Mouse (Mus musculus) stomach, embryonic 15.5 days (tissue): ENCODE results near the gene Igfn1. TPM values are rescaled to one million over a fixed set of nuclear protein-coding genes. Genes with fewer than 3 reads are reported as not detected.
A peak's percentile ranks its signal among the peaks of the same experiment; 100 is the strongest.

Experiments used
- ATAC-seq: fragments of 200-750 bp; cut with Nextera tagmentation; 2 replicates; pipeline ENCODE4 v1.8.0; 2017; ENCODE audit warnings: low read depth, moderate number of reproducible peaks, moderate TSS enrichment; ENCODE audit not compliant: insufficient read depth, low FRiP score
- H3K27ac ChIP-seq: fragments of 300-500 bp; sonication (generic); 2 replicates; pipeline ENCODE4 v1.5.1; 2015; ENCODE audit warnings: mild to moderate bottlenecking, inconsistent platforms
- H3K27me3 ChIP-seq: fragments of 300-500 bp; sonication (generic); replicated peaks from 2 replicates; pipeline ENCODE4 v1.6.1; 2015; ENCODE audit warnings: inconsistent platforms
- H3K36me3 ChIP-seq: fragments of 300-500 bp; sonication (generic); 2 replicates; pipeline ENCODE4 v1.6.1; 2015; ENCODE audit warnings: inconsistent platforms
- H3K4me1 ChIP-seq: fragments of 300-500 bp; sonication (generic); 2 replicates; pipeline ENCODE4 v1.6.1; 2015; ENCODE audit warnings: inconsistent platforms
- H3K4me2 ChIP-seq: fragments of 300-500 bp; sonication (generic); 2 replicates; pipeline ENCODE4 v1.6.1; 2015; ENCODE audit warnings: mild to moderate bottlenecking, inconsistent platforms
- H3K4me3 ChIP-seq: fragments of 300-500 bp; sonication (generic); replicated peaks from 2 replicates; pipeline ENCODE4 v1.5.1; 2015; ENCODE audit warnings: inconsistent platforms
- H3K9ac ChIP-seq: fragments of 300-500 bp; sonication (generic); 2 replicates; pipeline ENCODE4 v1.6.1; 2015; ENCODE audit warnings: inconsistent platforms
- H3K9me3 ChIP-seq: fragments of 300-500 bp; sonication (generic); 2 replicates; pipeline ENCODE4 v1.6.1; 2016; ENCODE audit warnings: inconsistent platforms
- WGBS: fragments of 180-500 bp; shearing (Covaris S2); methylation state at CpG from one replicate; pipeline ENCODE4 v1.1.7; 2015; 5-methylcytosine and 5-hydroxymethylcytosine counted together
- polyA plus RNA-seq: library from polyadenylated mRNA; unstranded; fragments of >200 nt; fragmentation: Nextera tagmentation; extraction: Ambion mirVana; gene quantifications from 2 replicates; pipeline ENCODE4 v1.2.1, GENCODE M21; 2015

Igfn1 gene
- polyA plus RNA-seq, 1 experiment from 2014 or later, result 0.09 TPM

DNA sequence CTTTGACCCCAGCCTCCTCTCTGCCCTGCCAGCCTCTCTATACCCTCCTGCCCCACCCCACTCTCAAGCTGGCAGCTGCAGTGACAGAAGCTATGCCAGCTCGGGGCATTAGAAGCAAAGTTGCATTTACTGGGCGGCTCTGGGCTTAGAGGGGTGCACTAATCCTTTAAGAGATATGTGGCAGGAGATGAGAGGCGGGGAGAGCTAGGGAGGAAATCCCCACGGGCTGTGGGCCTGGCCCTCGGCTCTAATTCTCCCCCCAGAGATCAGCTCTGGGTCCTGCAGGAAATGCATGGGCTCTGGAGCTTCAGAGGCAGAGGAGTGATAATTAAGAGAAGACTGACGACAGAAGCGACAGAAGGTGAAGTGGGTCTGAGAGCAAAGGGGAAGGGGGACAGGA lies 26.8 kb upstream of the Igfn1 start:
- Histone ChIP-seq H3K4me2 (no peak overlapping the region), H3K9me3 (no peaks in the 10 kb centered on the region), H3K27me3 (no peaks in the 10 kb centered on the region), H3K4me3 (no peak overlapping the region), H3K4me1 (no peaks in the 10 kb centered on the region), H3K27ac (no peak overlapping the region), H3K36me3 (peaks cover 46% of the 10 kb centered on the region), H3K9ac (no peak overlapping the region)
- no peak for ATAC-seq
- WGBS, result 66% methylated on average over 7 of the region's 7 CpGs

DNA sequence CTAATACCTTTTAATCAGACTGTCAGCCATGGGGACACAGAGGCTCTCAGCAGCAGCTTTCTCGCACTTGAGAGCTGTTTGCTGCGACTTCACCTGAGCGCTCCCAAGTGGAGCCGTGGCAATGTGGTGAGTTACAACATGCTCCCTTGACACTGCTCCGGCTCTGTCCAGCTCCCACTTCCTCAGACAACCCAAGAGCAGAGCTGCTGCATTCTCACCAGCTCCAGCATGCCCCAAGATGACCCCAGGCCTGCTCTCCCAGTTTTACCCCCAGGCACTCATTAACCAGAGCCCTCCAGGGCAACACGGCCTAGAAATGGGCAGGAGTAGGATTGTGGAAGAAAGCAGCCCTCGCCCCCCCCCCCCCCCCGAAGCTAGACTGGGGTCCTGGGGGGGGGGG lies 25.6 kb upstream of the Igfn1 start:
- Histone ChIP-seq H3K9ac (no peak overlapping the region), H3K27me3 (no peaks in the 10 kb centered on the region), H3K4me1 (no peaks in the 10 kb centered on the region), H3K4me3 (no peak overlapping the region), H3K9me3 (no peaks in the 10 kb centered on the region), H3K36me3 (peaks cover 57% of the 10 kb centered on the region), H3K27ac (no peak overlapping the region), H3K4me2 (no peak overlapping the region)
- WGBS, result 82% methylated on average over 7 of the region's 8 CpGs
- ATAC-seq, result no peak

DNA sequence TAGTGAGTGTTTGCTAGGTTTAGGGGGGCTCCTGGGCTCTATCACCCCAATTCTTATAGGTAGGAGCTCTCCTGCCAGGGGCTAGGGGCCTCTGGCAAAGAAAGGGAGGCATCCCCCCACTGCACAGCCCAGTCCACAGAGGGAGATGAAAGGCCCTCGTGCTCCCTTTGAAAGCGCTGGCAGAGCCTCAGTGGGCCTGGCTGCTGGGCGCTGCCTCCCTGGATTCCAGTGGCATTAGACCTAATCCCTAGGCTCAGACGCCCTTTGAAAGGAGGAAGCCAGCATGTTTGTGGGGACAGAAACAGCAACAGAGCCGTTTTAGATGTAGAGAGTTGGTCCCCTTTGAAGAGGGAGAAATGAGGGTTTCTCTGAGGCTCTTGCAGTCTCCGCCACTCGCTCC lies 24.1 kb upstream of the Igfn1 start:
- no peak overlapping the region for H3K27ac ChIP-seq
- no peak overlapping the region for H3K4me2 ChIP-seq
- H3K9me3 ChIP-seq, result no peaks in the 10 kb centered on the region
- H3K36me3 ChIP-seq, result peaks cover 66% of the 10 kb centered on the region
- H3K9ac ChIP-seq, result no peak overlapping the region
- H3K4me3 ChIP-seq, result no peak overlapping the region
- no peak for ATAC-seq
- H3K27me3 ChIP-seq, result no peaks in the 10 kb centered on the region
- WGBS, result 64% methylated on average over 7 of the region's 7 CpGs
- H3K4me1 ChIP-seq, result no peaks in the 10 kb centered on the region

DNA sequence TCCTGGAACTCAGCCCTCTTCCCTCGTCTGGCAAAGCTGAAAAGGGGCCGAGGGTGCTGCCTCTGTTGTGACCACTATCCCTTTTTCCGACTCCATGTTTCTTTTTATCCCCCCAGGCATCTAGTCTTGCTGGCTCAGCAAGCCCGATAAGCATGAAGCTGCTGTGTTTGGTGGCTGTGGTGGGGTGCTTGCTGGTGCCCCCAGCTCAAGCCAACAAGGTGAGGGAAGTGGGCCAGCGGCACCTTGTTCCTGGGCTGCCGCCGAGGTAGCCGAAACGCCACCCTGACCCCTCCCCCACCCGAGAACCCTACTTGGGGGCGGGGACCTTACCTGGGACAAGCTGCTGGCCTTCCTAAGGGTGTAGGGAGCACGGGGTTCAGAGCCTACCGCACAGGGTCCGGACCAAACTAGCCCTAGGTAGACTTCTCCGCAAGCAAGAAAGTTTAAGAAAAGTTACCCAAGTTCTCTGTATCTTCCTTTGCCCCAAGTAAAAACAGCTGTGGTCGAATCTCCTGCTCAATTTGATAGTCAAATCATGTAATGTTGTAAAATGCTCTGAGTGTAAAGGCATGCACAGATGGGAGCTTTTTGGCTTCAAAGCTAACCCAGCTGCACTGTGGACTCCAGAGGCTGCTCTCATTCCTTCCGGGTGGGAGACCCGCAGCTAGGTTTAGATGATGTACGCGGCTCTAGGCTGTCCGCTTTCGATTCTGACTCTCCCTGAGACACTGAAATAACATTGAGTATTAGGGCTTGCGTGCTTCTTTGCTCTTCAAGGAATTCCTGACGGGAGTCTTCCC lies 12.4 kb upstream of the Igfn1 start:
- peak overlapping the region; percentile 83 for H3K4me3 ChIP-seq
- H3K4me1 ChIP-seq, result peaks cover 13% of the 10 kb centered on the region
- 2% methylated on average over 24 of the region's 24 CpGs for WGBS
- peak; percentile 33; the same call in 1 of the 2 replicates for ATAC-seq
- H3K36me3 ChIP-seq, result 0 out of 2 replicates have a peak, but pooled peaks cover 2% of the 10 kb centered on the region
- H3K9me3 ChIP-seq, result no peaks in the 10 kb centered on the region
- H3K27ac ChIP-seq, result peak overlapping the region; percentile 73
- H3K27me3 ChIP-seq, result no peaks in the 10 kb centered on the region
- peak overlapping the region; percentile 77 for H3K9ac ChIP-seq
- H3K4me2 ChIP-seq, result peak overlapping the region; percentile 85

DNA sequence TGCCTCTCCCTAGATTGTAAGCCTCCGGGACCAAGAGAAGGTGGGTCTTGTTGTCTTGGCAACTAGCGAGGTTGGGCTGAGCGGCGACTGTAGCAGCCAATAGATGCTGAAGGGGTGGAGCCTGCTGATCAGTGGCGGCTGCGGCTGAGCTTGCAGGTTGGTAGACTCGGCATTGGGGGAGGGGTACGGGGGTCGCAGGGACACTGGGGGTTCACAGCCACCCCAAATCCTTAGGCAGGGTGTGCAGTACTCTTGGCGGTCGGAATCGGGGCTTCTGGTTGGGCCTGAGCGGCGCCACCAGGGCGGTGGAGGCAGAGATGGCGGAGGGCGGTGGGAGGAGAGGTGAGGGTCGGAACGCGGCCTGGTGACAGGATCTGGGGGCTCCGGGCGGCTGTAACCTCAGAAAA lies 11.8 kb upstream of the Igfn1 start:
- peak overlapping the region; percentile 73 for H3K27ac ChIP-seq
- H3K4me3 ChIP-seq, result peak overlapping the region; percentile 83
- no peaks in the 10 kb centered on the region for H3K27me3 ChIP-seq
- no peaks in the 10 kb centered on the region for H3K9me3 ChIP-seq
- H3K4me2 ChIP-seq, result peak overlapping the region; percentile 85
- H3K36me3 ChIP-seq, result 0 out of 2 replicates have a peak, but pooled peaks cover 2% of the 10 kb centered on the region
- peaks cover 13% of the 10 kb centered on the region for H3K4me1 ChIP-seq
- ATAC-seq, result peak; percentile 97
- under 1% methylated on average over 22 of the region's 22 CpGs for WGBS
- H3K9ac ChIP-seq, result peak overlapping the region; percentile 77

DNA sequence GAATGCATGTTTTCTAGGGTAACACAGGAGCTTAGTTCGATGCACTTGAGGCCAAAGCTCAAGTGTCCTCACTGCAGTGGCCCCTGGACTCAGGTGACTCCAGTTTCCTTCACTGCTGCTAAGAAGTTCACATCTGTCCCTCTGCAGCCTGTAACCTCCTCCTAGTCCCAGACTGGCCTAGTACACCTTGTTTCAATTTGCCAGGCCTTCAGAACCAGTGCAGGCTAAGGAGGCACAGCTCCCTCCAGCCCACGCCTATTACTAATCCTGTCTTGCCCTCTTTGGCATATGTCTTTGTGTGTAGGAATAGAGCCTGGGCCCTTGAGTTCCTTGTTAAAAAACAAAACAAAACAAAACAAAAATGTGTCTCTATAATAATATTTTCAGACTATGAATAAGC lies 11.2 kb upstream of the Igfn1 start:
- H3K4me2 ChIP-seq, result peak overlapping the region; percentile 85
- no peak for ATAC-seq
- H3K36me3 ChIP-seq, result 0 out of 2 replicates have a peak, but pooled peaks cover 1% of the 10 kb centered on the region
- 85% methylated on average over 2 of the region's 2 CpGs for WGBS
- H3K27me3 ChIP-seq, result no peaks in the 10 kb centered on the region
- peaks cover 13% of the 10 kb centered on the region for H3K4me1 ChIP-seq
- H3K9me3 ChIP-seq, result no peaks in the 10 kb centered on the region
- no peak overlapping the region for H3K9ac ChIP-seq
- peak overlapping the region; percentile 83; the same call in 1 of the 2 replicates for H3K4me3 ChIP-seq
- H3K27ac ChIP-seq, result no peak overlapping the region

DNA sequence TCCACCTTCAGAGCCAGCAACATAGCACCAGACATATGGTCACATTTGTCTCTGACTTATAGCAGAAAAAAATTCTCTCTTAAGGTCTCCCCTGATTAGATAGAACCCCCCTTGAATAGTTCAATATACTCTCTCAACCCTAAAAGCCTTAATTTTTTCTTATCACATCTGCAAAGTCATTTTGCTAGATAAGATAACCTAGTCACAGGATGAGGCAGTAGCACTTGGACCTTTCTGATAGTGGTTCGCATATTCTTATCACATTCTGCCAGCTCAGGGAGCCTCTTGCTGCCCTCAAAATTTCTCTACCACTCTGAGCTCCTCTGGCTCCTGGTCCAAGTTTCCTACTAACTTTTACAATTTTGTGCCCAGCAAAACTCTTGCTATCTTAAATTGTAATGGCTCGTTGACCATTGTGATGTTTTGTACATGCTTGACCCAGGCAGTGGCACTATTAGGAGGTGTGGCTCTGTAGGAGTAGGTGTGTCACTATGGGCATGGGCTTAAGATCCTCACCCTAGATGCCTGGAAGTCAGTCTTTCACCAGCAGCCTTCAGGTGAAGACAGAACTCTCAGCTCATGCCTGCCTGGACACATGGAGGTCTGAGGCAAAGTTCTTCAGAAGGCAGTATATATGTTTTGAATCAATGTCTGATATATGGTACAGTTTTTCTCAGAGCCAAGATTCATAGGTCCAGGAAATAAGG lies 8.8 kb upstream of the Igfn1 start:
- WGBS, result 54% methylated on average over 2 of the region's 2 CpGs
- Histone ChIP-seq H3K4me3 (no peak overlapping the region), H3K27me3 (no peaks in the 10 kb centered on the region), H3K36me3 (no peaks in the 10 kb centered on the region), H3K4me2 (no peak overlapping the region), H3K9ac (no peak overlapping the region), H3K9me3 (no peaks in the 10 kb centered on the region), H3K27ac (no peak overlapping the region), H3K4me1 (peaks cover 13% of the 10 kb centered on the region)
- ATAC-seq, result peak; percentile 56; the same call in 1 of the 2 replicates

DNA sequence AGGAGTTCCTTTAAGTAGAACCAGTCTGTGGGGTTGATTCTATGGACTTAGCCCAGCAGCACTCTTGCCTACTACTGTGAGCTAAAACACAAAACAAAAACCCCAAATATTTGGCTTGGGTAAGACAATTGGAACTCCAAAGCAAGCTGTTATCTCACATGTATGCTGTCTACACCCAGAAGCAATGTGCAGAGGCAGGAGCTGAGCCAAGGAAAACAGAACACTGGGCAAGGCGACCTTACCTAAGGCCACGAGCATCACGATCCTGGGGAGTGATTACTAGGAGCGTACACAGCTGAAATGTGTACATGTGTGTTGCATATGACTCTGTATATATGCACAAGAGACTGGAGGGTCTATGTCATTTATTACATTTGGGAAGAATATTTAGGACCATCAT lies 7.4 kb upstream of the Igfn1 start:
- no peak overlapping the region for H3K4me2 ChIP-seq
- no peaks in the 10 kb centered on the region for H3K36me3 ChIP-seq
- 77% methylated on average over 4 of the region's 4 CpGs for WGBS
- H3K9ac ChIP-seq, result no peak overlapping the region
- no peak overlapping the region for H3K4me3 ChIP-seq
- peaks cover 4% of the 10 kb centered on the region; the same call in 1 of the 2 replicates for H3K4me1 ChIP-seq
- H3K27ac ChIP-seq, result no peak overlapping the region
- no peak for ATAC-seq
- H3K27me3 ChIP-seq, result no peaks in the 10 kb centered on the region
- H3K9me3 ChIP-seq, result no peaks in the 10 kb centered on the region

DNA sequence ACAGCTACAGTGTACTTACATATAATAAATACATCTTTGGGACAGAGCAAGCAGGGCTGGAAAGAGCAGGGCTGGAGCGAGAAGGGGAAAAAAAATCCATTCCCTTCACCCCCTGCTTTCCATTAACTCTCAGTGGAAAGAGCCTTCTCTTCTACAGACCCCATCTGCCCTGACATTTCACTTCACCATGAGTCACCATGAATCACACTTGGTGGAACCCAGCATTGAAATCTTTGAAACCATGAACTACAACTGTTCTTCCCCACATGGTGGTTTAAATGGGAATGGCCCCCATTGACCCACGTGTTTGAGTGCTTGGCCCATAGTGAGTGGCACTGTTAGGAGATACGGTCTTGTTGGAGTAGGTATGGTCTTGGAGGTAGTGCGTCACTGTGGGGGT lies 4.1 kb upstream of the Igfn1 start:
- H3K9ac ChIP-seq, result no peak overlapping the region
- no peak overlapping the region for H3K4me3 ChIP-seq
- H3K4me2 ChIP-seq, result no peak overlapping the region
- H3K4me1 ChIP-seq, result peaks cover 3% of the 10 kb centered on the region; the same call in 1 of the 2 replicates
- WGBS, result 88% methylated on average over 4 of the region's 4 CpGs
- H3K36me3 ChIP-seq, result no peaks in the 10 kb centered on the region
- no peak for ATAC-seq
- no peak overlapping the region for H3K27ac ChIP-seq
- no peaks in the 10 kb centered on the region for H3K27me3 ChIP-seq
- no peaks in the 10 kb centered on the region for H3K9me3 ChIP-seq

DNA sequence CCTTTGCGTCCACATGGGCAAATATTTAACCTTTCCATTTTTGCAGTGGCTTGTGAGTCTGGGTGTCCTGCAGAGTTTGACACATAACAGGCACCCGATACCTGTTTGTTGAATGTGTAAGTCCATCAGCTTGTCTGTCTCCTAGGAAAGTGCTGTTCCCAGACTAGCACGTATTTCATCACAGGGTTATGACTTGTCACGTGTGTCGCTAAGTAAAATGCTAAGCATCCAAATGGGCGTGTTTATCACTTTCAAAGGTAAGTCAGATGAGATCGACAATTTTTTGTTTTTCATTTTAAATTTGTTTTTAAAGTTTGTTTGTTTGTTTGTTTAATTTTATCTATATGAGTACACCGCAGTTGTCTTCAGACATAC lies 2.0 kb upstream of the Igfn1 start:
- Histone ChIP-seq H3K9ac (no peak overlapping the region), H3K4me1 (peaks cover 3% of the 10 kb centered on the region; the same call in 1 of the 2 replicates), H3K9me3 (no peaks in the 10 kb centered on the region), H3K4me2 (peak overlapping the region; percentile 86), H3K36me3 (no peaks in the 10 kb centered on the region), H3K4me3 (peak overlapping the region; percentile 49), H3K27ac (no peak overlapping the region), H3K27me3 (no peaks in the 10 kb centered on the region)
- 17% methylated on average over 8 of the region's 8 CpGs for WGBS
- ATAC-seq, result peak; percentile 40; the same call in 1 of the 2 replicates

DNA sequence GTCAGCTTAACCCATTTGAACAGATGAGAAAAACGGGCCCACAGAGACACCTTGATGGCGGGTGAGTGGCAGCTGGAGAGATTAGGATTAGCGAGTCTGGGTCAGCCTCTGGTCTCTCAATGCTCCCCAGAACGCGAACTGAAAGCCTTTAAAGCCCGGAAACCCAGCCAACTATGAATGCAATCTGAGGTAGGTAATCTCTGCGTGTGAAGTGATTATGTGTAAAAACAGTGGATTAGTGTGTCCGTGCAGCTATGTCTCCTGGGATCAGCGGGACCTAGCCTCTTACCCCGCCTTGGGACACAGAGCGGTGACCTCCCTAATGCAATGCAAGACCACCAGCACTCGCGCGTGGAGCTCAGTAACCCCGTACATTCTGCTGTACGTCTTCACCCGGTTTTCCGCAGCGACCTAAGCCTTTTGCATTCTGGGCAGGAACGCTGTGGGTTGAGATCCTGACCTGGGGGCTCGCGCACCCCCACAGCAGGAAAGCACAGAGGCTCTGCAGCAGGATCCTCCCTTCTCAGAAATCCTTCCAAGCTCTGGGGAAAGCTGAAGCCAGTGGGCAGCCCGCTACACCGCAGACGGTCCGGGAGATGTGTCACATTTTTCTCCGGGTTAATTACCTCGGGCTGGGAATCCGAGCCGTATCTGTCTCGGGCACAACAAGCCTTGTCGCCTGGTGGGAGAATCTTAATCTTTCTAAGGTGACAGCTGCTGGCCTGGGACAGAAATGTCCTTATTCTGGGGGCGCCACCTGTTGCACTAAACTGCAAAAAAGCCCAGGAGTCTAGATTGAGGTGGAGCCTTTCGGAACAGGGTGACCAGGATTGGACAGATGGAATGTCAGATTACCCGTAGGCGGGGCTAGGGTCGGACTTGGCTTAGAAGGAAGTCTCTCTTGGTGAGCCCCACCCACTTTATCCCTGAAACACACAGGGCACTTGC lies 1.3 kb upstream of the Igfn1 start, which contains the start of gene Tmem9:
Gene Tmem9 (plus strand): TSS at position 940 of the 948 bp plus-strand sequence.
- no peaks in the 10 kb centered on the region for H3K9me3 ChIP-seq
- H3K36me3 ChIP-seq, result no peaks in the 10 kb centered on the region
- H3K27ac ChIP-seq, result no peak within 1 kb of the TSS
- 3% methylated on average over 37 of the region's 37 CpGs for WGBS
- ATAC-seq, result peak; percentile 97
- H3K4me2 ChIP-seq, result peak within 1 kb of the TSS; percentile 86
- peaks cover 3% of the 10 kb centered on the region; the same call in 1 of the 2 replicates for H3K4me1 ChIP-seq
- peak within 1 kb of the TSS; percentile 49 for H3K4me3 ChIP-seq
- H3K9ac ChIP-seq, result peak within 1 kb of the TSS; percentile 22; the same call in 1 of the 2 replicates
- H3K27me3 ChIP-seq, result no peaks in the 10 kb centered on the region
